Mouse (Mus musculus): ENCODE measurements around the gene Cphx3. TPM values are rescaled to one million over a fixed set of nuclear protein-coding genes. Genes with fewer than 3 reads are reported as not detected.
A peak's percentile ranks its signal among the peaks of the same experiment; 100 is the strongest.
"Not testable (repeated sequence)": the region's sequence is repeated elsewhere in the genome, so short reads cannot be mapped to it uniquely, and the experiment has no call there.

Gene Cphx3
- polyA plus RNA-seq, 1 experiment from 2014 or later, result not detected

DNA sequence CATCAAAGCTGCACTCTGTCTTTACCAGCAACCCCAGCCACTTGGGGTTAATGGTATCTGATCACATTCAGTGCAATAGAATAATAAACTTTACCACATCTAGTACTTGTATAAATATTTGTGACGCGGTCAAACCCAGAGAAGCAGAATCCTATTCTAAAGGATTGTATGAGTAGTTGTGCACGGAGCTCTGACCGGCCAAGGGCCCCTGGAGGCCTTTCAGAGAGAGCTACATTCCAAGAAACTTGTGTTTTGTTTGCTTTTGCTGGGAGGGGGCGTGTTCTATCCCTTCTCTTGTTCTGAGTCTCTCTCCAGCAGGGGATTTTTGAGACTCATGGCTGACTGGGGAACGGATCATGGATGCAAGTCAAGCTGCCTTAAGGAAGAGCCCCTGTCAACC is 92.9 kb downstream of the Cphx3 start:
- not testable (repeated sequence) for ATAC-seq (ENCODE audit: insufficient number of reproducible peaks, insufficient read depth, low FRiP score, low read depth); H3K9me3 ChIP-seq (ENCODE audit: control insufficient read depth, low read length); H3K9ac ChIP-seq (ENCODE audit: low read length); H3K4me3 ChIP-seq (ENCODE audit: control insufficient read depth in 1 of 2, insufficient read depth in 1 of 2, low read depth in 1 of 2, low read length in 2 of 2); H3K27ac ChIP-seq (replicated peaks in 1 of 2; ENCODE audit: control insufficient read depth in 1 of 2, insufficient read depth in 1 of 2, low read depth in 2 of 2, low read length in 2 of 2); H3K4me2 ChIP-seq (ENCODE audit: low read length); H3K4me1 ChIP-seq (ENCODE audit: control insufficient read depth in 2 of 2, insufficient read depth in 2 of 2, low read length in 2 of 2); H3K36me3 ChIP-seq (ENCODE audit: control insufficient read depth, insufficient read depth, low read length); H3K27me3 ChIP-seq (ENCODE audit: control insufficient read depth, insufficient read depth, low read length)
- no CpG with 5 or more reads among the region's 6 CpGs for WGBS

GRCm38 (mm10) chr14:26181660-26182059 is 99.6 kb downstream of the Cphx3 start:
- not testable (repeated sequence) for ATAC-seq (ENCODE audit: insufficient number of reproducible peaks, insufficient read depth, low FRiP score, low read depth); H3K9ac ChIP-seq (ENCODE audit: low read length); H3K9me3 ChIP-seq (ENCODE audit: control insufficient read depth, low read length); H3K36me3 ChIP-seq (ENCODE audit: control insufficient read depth, insufficient read depth, low read length); H3K4me3 ChIP-seq (ENCODE audit: control insufficient read depth in 1 of 2, insufficient read depth in 1 of 2, low read depth in 1 of 2, low read length in 2 of 2); H3K4me2 ChIP-seq (ENCODE audit: low read length); H3K4me1 ChIP-seq (ENCODE audit: control insufficient read depth in 2 of 2, insufficient read depth in 2 of 2, low read length in 2 of 2); H3K27ac ChIP-seq (replicated peaks in 1 of 2; ENCODE audit: control insufficient read depth in 1 of 2, insufficient read depth in 1 of 2, low read depth in 2 of 2, low read length in 2 of 2); H3K27me3 ChIP-seq (ENCODE audit: control insufficient read depth, insufficient read depth, low read length)
- no CpG with 5 or more reads among the region's 10 CpGs for WGBS

GRCm38 (mm10) chr14:26182380-26182779 is 100.3 kb downstream of the Cphx3 start, which contains the start of gene Plac9b:
TSS of gene Plac9b (minus strand) at chr14:26182480.
- not testable (repeated sequence) for H3K27me3 ChIP-seq (ENCODE audit: control insufficient read depth, insufficient read depth, low read length); H3K36me3 ChIP-seq (ENCODE audit: control insufficient read depth, insufficient read depth, low read length); H3K4me2 ChIP-seq (ENCODE audit: low read length); H3K4me3 ChIP-seq (ENCODE audit: control insufficient read depth in 1 of 2, insufficient read depth in 1 of 2, low read depth in 1 of 2, low read length in 2 of 2); H3K27ac ChIP-seq (replicated peaks in 1 of 2; ENCODE audit: control insufficient read depth in 1 of 2, insufficient read depth in 1 of 2, low read depth in 2 of 2, low read length in 2 of 2); H3K9me3 ChIP-seq (ENCODE audit: control insufficient read depth, low read length); ATAC-seq (ENCODE audit: insufficient number of reproducible peaks, insufficient read depth, low FRiP score, low read depth); H3K9ac ChIP-seq (ENCODE audit: low read length); H3K4me1 ChIP-seq (ENCODE audit: control insufficient read depth in 2 of 2, insufficient read depth in 2 of 2, low read length in 2 of 2)
- no CpG with 5 or more reads among the region's 10 CpGs for WGBS

DNA sequence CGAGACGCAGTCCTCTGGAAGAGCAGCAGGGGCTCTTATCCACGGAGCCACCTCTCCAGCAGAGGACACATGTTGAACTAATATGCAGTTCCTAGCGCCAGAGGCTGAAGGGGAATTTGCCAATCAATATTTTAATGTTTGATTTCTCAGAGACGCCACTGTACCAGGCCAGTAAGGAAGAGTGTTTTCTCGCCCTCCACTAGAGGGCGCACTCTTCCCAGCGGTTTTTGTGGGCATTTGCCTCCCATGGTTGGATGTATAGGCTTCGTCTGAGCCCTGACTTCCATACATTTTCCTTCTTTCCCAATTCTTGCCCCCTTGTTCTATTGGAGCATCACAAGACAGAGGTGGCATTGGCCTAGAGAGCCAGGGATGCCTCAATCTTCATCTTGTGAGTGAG is 104.5 kb downstream of the Cphx3 start:
- H3K27me3 ChIP-seq (ENCODE audit: control insufficient read depth, insufficient read depth, low read length); ATAC-seq (ENCODE audit: insufficient number of reproducible peaks, insufficient read depth, low FRiP score, low read depth): not testable (repeated sequence)
- WGBS, result no CpG with 5 or more reads among the region's 9 CpGs

DNA sequence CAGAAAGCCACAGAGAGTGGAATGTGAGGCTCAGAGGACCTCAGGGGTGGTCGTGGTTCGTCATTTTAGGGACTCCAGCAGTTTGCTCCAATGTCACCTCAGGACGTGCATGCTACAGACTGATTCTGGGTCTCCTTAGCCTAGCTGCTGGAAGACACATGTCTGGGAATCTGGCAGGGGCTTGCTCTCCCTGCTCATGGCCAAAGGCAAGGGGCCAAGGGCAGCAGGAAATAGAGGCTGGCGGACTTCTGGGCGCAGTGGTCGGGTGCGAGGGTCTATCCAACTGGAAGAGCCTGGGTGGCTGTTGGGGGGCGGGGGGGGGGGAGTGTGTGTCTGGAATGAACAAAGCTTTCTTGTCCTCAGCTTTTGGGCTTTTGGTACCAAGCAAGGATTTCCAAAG is 106.3 kb downstream of the Cphx3 start:
- WGBS, result no CpG with 5 or more reads among the region's 8 CpGs
- ATAC-seq (ENCODE audit: insufficient number of reproducible peaks, insufficient read depth, low FRiP score, low read depth); H3K27me3 ChIP-seq (ENCODE audit: control insufficient read depth, insufficient read depth, low read length); H3K9ac ChIP-seq (ENCODE audit: low read length); H3K27ac ChIP-seq (replicated peaks in 1 of 2; ENCODE audit: control insufficient read depth in 1 of 2, insufficient read depth in 1 of 2, low read depth in 2 of 2, low read length in 2 of 2); H3K4me2 ChIP-seq (ENCODE audit: low read length); H3K4me3 ChIP-seq (ENCODE audit: control insufficient read depth in 1 of 2, insufficient read depth in 1 of 2, low read depth in 1 of 2, low read length in 2 of 2); H3K9me3 ChIP-seq (ENCODE audit: control insufficient read depth, low read length); H3K36me3 ChIP-seq (ENCODE audit: control insufficient read depth, insufficient read depth, low read length); H3K4me1 ChIP-seq (ENCODE audit: control insufficient read depth in 2 of 2, insufficient read depth in 2 of 2, low read length in 2 of 2): not testable (repeated sequence)

More for the DNA sequence above, 104.5 kb downstream of the Cphx3 start:
- not testable (repeated sequence) for H3K4me1 ChIP-seq (ENCODE audit: control insufficient read depth in 2 of 2, insufficient read depth in 2 of 2, low read length in 2 of 2); H3K9ac ChIP-seq (ENCODE audit: low read length); H3K27ac ChIP-seq (replicated peaks in 1 of 2; ENCODE audit: control insufficient read depth in 1 of 2, insufficient read depth in 1 of 2, low read depth in 2 of 2, low read length in 2 of 2); H3K4me3 ChIP-seq (ENCODE audit: control insufficient read depth in 1 of 2, insufficient read depth in 1 of 2, low read depth in 1 of 2, low read length in 2 of 2); H3K36me3 ChIP-seq (ENCODE audit: control insufficient read depth, insufficient read depth, low read length); H3K4me2 ChIP-seq (ENCODE audit: low read length); H3K9me3 ChIP-seq (ENCODE audit: control insufficient read depth, low read length)

GRCm38 (mm10) chr14:26197851-26198250 is 115.8 kb downstream of the Cphx3 start:
- H3K4me2 ChIP-seq (ENCODE audit: low read length); H3K9ac ChIP-seq (ENCODE audit: low read length); H3K27ac ChIP-seq (replicated peaks in 1 of 2; ENCODE audit: control insufficient read depth in 1 of 2, insufficient read depth in 1 of 2, low read depth in 2 of 2, low read length in 2 of 2); H3K9me3 ChIP-seq (ENCODE audit: control insufficient read depth, low read length); H3K4me3 ChIP-seq (ENCODE audit: control insufficient read depth in 1 of 2, insufficient read depth in 1 of 2, low read depth in 1 of 2, low read length in 2 of 2); ATAC-seq (ENCODE audit: insufficient number of reproducible peaks, insufficient read depth, low FRiP score, low read depth); H3K4me1 ChIP-seq (ENCODE audit: control insufficient read depth in 2 of 2, insufficient read depth in 2 of 2, low read length in 2 of 2); H3K36me3 ChIP-seq (ENCODE audit: control insufficient read depth, insufficient read depth, low read length); H3K27me3 ChIP-seq (ENCODE audit: control insufficient read depth, insufficient read depth, low read length): not testable (repeated sequence)
- no CpG with 5 or more reads among the region's 3 CpGs for WGBS

DNA sequence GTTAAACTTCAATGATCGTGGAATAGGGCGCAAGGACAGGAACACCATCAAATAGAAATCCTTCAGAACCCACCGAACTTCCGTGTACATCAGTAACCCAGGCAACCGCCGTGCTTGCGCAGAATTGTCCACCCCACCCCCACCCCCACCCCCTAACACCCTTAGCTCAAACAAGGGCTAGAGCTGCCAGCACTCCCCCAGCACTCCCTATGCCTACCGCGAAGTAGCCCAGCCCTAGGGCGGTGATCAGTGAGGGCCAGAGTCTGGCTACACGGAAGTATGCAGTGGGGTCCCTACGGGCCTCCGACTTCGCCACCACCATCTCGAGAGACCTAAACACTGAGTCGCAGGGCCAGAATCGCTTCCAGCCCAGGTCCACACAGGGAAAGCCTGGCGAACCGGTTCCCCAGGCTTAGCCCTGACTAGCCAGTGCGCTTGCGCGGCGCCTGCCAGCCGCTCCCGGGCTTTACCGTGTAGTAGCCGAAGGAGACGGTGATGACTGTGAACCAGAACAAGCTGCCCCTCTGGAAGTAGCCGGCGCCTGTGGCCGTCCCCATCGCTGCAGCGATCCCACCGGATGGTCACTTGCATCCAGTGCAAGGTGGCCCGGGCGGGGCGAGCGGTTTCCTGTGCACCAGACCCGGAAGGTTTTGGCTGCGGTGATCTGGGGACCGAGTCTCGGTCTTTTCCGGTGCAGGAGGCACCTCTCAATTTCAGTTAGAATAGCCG is 124.3 kb downstream of the Cphx3 start:
- no CpG with 5 or more reads among the region's 44 CpGs for WGBS
- not testable (repeated sequence) for H3K27me3 ChIP-seq (ENCODE audit: control insufficient read depth, insufficient read depth, low read length)

DNA sequence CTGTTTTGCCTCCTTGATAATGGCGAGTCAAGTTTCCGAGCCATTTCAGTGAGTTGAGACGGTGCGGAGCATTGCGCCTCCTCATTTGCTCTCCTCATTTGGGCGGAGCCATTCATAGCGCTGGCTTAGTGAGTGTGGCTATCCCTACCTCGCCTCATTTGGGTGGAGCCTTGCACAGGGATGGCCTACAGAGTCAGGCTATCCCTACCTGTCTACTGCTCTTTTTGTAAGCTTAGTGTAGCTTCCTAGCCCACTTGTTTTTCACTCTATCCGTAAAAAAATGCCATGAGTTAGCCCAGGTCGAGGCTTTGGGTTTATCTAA is 124.8 kb downstream of the Cphx3 start, which contains the start of gene Tmem254b:
Gene Tmem254b, minus strand, starts transcription at position 116 of the 322 bp plus-strand sequence.
- not testable (repeated sequence) for ATAC-seq (ENCODE audit: insufficient number of reproducible peaks, insufficient read depth, low FRiP score, low read depth); H3K9me3 ChIP-seq (ENCODE audit: control insufficient read depth, low read length); H3K4me2 ChIP-seq (ENCODE audit: low read length); H3K4me1 ChIP-seq (ENCODE audit: control insufficient read depth in 2 of 2, insufficient read depth in 2 of 2, low read length in 2 of 2); H3K4me3 ChIP-seq (ENCODE audit: control insufficient read depth in 1 of 2, insufficient read depth in 1 of 2, low read depth in 1 of 2, low read length in 2 of 2); H3K9ac ChIP-seq (ENCODE audit: low read length); H3K27ac ChIP-seq (replicated peaks in 1 of 2; ENCODE audit: control insufficient read depth in 1 of 2, insufficient read depth in 1 of 2, low read depth in 2 of 2, low read length in 2 of 2); H3K36me3 ChIP-seq (ENCODE audit: control insufficient read depth, insufficient read depth, low read length); H3K27me3 ChIP-seq (ENCODE audit: control insufficient read depth, insufficient read depth, low read length)
- no CpG with 5 or more reads among the region's 10 CpGs for WGBS

More for the DNA sequence above, 124.3 kb downstream of the Cphx3 start:
- not testable (repeated sequence) for H3K36me3 ChIP-seq (ENCODE audit: control insufficient read depth, insufficient read depth, low read length); H3K4me1 ChIP-seq (ENCODE audit: control insufficient read depth in 2 of 2, insufficient read depth in 2 of 2, low read length in 2 of 2); H3K27ac ChIP-seq (replicated peaks in 1 of 2; ENCODE audit: control insufficient read depth in 1 of 2, insufficient read depth in 1 of 2, low read depth in 2 of 2, low read length in 2 of 2); H3K9me3 ChIP-seq (ENCODE audit: control insufficient read depth, low read length); H3K4me2 ChIP-seq (ENCODE audit: low read length); H3K9ac ChIP-seq (ENCODE audit: low read length); H3K4me3 ChIP-seq (ENCODE audit: control insufficient read depth in 1 of 2, insufficient read depth in 1 of 2, low read depth in 1 of 2, low read length in 2 of 2)
- peak; percentile 66; the same call in 1 of the 2 replicates for ATAC-seq (ENCODE audit: insufficient number of reproducible peaks, insufficient read depth, low FRiP score, low read depth)
